ENCODE assay signal across 10 mouse cellular contexts in the genomic region with DNA sequence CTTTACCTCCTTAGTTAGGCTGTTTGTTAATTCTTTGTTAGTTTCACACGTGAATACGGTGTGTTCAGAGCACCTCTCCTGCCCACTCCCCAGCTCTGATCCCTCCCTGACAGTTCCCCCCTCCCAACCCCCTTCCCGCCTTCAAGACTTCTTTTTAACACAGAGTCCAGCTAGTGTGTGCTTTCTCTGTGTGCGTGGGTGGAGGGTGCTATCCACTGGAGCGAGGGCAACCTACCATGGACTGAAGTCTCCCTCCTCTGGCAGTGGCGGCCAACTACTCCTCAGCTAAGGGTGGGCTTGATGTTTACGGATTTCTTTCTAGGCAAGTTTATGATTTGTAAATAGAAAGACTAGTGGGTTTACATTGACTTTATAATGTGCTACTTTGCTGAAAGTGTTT. TPM values are rescaled to one million over a fixed set of nuclear protein-coding genes. Genes with fewer than 3 reads are reported as not detected.
A peak's percentile ranks its signal among the peaks of the same experiment; 100 is the strongest.
DNase-seq lines count a peak whose midpoint lies in the region; ATAC-seq and TF ChIP-seq lines count a peak whose summit lies in the region.
"Had no signal": no experiment of that assay in that cellular context is flagged by ENCODE, and none has a peak within 500 bp of the region (broad histone marks: within the 10 kb centered on the region; RNA-seq: fewer than 3 reads in every experiment).

No protein-coding gene starts in this region.

- peaks cover 2% of the 10 kb centered on the region; the same call in 1 of the 2 replicates for H3K9me3 ChIP-seq in heart, embryonic 16.5 days (replicated peaks; ENCODE audit: control insufficient read depth, low read length)
- no peaks in the 10 kb centered on the region for H3K9me3 ChIP-seq in midbrain, postnatal 0 days (ENCODE audit: low read length)
- no peaks in the 10 kb centered on the region for H3K9me3 ChIP-seq in midbrain, embryonic 14.5 days (ENCODE audit: control insufficient read depth, low read length)
- H3K9me3 ChIP-seq: hindbrain, embryonic 13.5 days; limb, embryonic 15.5 days had no signal

- intact Hi-C loops in heart, postnatal 25 days (cut with DNase I): no loop called here
- intact Hi-C loops in left cerebral cortex, postnatal 14 days (cut with DNase I): no loop called here

- no peak; the same call in 1 of the 2 replicates for ATAC-seq in heart, embryonic 16.5 days (replicated peaks; ENCODE audit: extremely low read depth, insufficient read depth, low FRiP score)
- no peak for ATAC-seq in midbrain, postnatal 0 days (ENCODE audit: low FRiP score)
- ATAC-seq in midbrain, embryonic 14.5 days (ENCODE audit: low FRiP score, low TSS enrichment): no peak
- peak; percentile 59 for ATAC-seq in megakaryocyte progenitor cell, adult 5-6 weeks (replicated peaks; ENCODE audit: poor library complexity)

- no peaks in the 10 kb centered on the region for H3K27me3 ChIP-seq in heart, embryonic 16.5 days (ENCODE audit: control insufficient read depth, insufficient read depth, low read length)
- no peaks in the 10 kb centered on the region for H3K27me3 ChIP-seq in midbrain, postnatal 0 days (ENCODE audit: insufficient read depth, low read length)
- no peaks in the 10 kb centered on the region for H3K27me3 ChIP-seq in midbrain, embryonic 14.5 days (ENCODE audit: control insufficient read depth, insufficient read depth, low read length)
- H3K27me3 ChIP-seq: hindbrain, embryonic 13.5 days; limb, embryonic 15.5 days had no signal

- 0 out of 2 replicates have a peak, but pooled peaks have one; percentile 4 for TF ChIP-seq CTCF in midbrain, postnatal 0 days (IDR thresholded peaks at IDR 0.05)

- 69% methylated on average over 7 of the region's 7 CpGs for WGBS in heart, embryonic 16.5 days
- WGBS in midbrain, postnatal 0 days: 82% methylated on average over 7 of the region's 7 CpGs
- WGBS in midbrain, embryonic 14.5 days: 82% methylated on average over 7 of the region's 7 CpGs

- H3K4me1 ChIP-seq in heart, embryonic 16.5 days (ENCODE audit: control insufficient read depth, insufficient read depth, low read length): no peaks in the 10 kb centered on the region
- no peaks in the 10 kb centered on the region for H3K4me1 ChIP-seq in midbrain, postnatal 0 days (ENCODE audit: insufficient read depth, low read length)
- no peaks in the 10 kb centered on the region for H3K4me1 ChIP-seq in midbrain, embryonic 14.5 days (ENCODE audit: control insufficient read depth, insufficient read depth, low read length)
- H3K4me1 ChIP-seq: hindbrain, embryonic 13.5 days; limb, embryonic 15.5 days had no signal

- peak overlapping the region; percentile 13 for H3K4me2 ChIP-seq in heart, embryonic 16.5 days (ENCODE audit: low read depth, low read length)
- H3K4me2 ChIP-seq in midbrain, postnatal 0 days (ENCODE audit: low read depth, low read length, poor library complexity, severe bottlenecking): no peak overlapping the region
- no peak overlapping the region for H3K4me2 ChIP-seq in midbrain, embryonic 14.5 days (ENCODE audit: low read length)
- H3K4me2 ChIP-seq: hindbrain, embryonic 13.5 days; limb, embryonic 15.5 days had no signal

- H3K9ac ChIP-seq in heart, embryonic 16.5 days (ENCODE audit: low read length): no peak overlapping the region
- no peak overlapping the region for H3K9ac ChIP-seq in midbrain, postnatal 0 days (replicated peaks; ENCODE audit: low read length, poor library complexity, severe bottlenecking)
- no peak overlapping the region for H3K9ac ChIP-seq in midbrain, embryonic 14.5 days (replicated peaks; ENCODE audit: low read length)
- H3K9ac ChIP-seq: hindbrain, embryonic 13.5 days; limb, embryonic 15.5 days had no signal

- H3K36me3 ChIP-seq in heart, embryonic 16.5 days (ENCODE audit: control insufficient read depth, insufficient read depth): peaks cover 17% of the 10 kb centered on the region
- peaks cover 31% of the 10 kb centered on the region for H3K36me3 ChIP-seq in midbrain, postnatal 0 days (ENCODE audit: insufficient read depth, low read length)
- H3K36me3 ChIP-seq in midbrain, embryonic 14.5 days (ENCODE audit: control insufficient read depth, insufficient read depth, low read length): peaks cover 47% of the 10 kb centered on the region

- DNase-seq in heart, postnatal 25 days (ENCODE audit: low spot score): no peak
- no peak for DNase-seq in midbrain, postnatal 0 days (ENCODE audit: low spot score)
- DNase-seq in midbrain, embryonic 14.5 days: no peak
- DNase-seq in thymus, postnatal 4 days: peak; percentile 76
- no peak for DNase-seq in right cerebral cortex, postnatal 10 days (ENCODE audit: low spot score in 2 of 2)
- DNase-seq in left cerebral cortex, postnatal 14 days (ENCODE audit: low spot score in 2 of 2): no peak

- no peak overlapping the region for H3K4me3 ChIP-seq in heart, embryonic 16.5 days (ENCODE audit: low read length)
- no peak overlapping the region for H3K4me3 ChIP-seq in midbrain, postnatal 0 days (ENCODE audit: low read depth, low read length)
- H3K4me3 ChIP-seq in midbrain, embryonic 14.5 days (replicated peaks; ENCODE audit: low read depth, low read length): no peak overlapping the region
- H3K4me3 ChIP-seq: hindbrain, embryonic 13.5 days; limb, embryonic 15.5 days had no signal

- peak overlapping the region; percentile 40; the same call in 1 of the 2 replicates for H3K27ac ChIP-seq in heart, embryonic 16.5 days (ENCODE audit: low read length)
- H3K27ac ChIP-seq in midbrain, postnatal 0 days (ENCODE audit: low read depth, low read length): no peak overlapping the region
- H3K27ac ChIP-seq in midbrain, embryonic 14.5 days (replicated peaks; ENCODE audit: low read depth, low read length): no peak overlapping the region
- H3K27ac ChIP-seq: hindbrain, embryonic 13.5 days; limb, embryonic 15.5 days had no signal

RNA-seq across cellular contexts. Expression of a gene that starts 8.6 kb away (rescaled TPM):
- polyA plus RNA-seq in heart, embryonic 16.5 days (2015; fragmentation: Nextera tagmentation; extraction: Ambion mirVana): 21.7 and 26.3 TPM in 2 replicates
- total RNA-seq in heart, postnatal 25 days (2021): 10 to 100 TPM in 1 of 2 experiments, 1 to 10 TPM in 1; 8.9 to 10.9 TPM
- 29.9 and 34.7 TPM in 2 replicates for total RNA-seq in midbrain, postnatal 0 days (2014; rRNA removed)
- 54.3 and 57.3 TPM in 2 replicates for polyA plus RNA-seq in midbrain, postnatal 0 days (2015; fragmentation: Nextera tagmentation; extraction: Ambion mirVana)
- 47.5 and 50.9 TPM in 2 replicates for polyA plus RNA-seq in midbrain, embryonic 14.5 days (2014; fragmentation: Nextera tagmentation; extraction: Ambion mirVana)
- total RNA-seq in megakaryocyte progenitor cell, adult 5-6 weeks (2015): 18.0 and 22.8 TPM in 2 replicates
- total RNA-seq in megakaryocyte progenitor cell, adult 5-6 weeks (2017): 29.0 and 30.7 TPM in 2 replicates
- 10 to 100 TPM; 68.6 to 71.2 TPM for total RNA-seq in left cerebral cortex, postnatal 14 days (2021)

RNA-seq across cellular contexts. Expression of a gene that starts 8.6 kb away (rescaled TPM):
- 63.6 and 73.0 TPM in 2 replicates for polyA plus RNA-seq in heart, embryonic 16.5 days (2015; fragmentation: Nextera tagmentation; extraction: Ambion mirVana)
- 10 to 100 TPM; 19.2 to 21.9 TPM for total RNA-seq in heart, postnatal 25 days (2021)
- 38.8 and 53.2 TPM in 2 replicates for total RNA-seq in midbrain, postnatal 0 days (2014; rRNA removed)
- polyA plus RNA-seq in midbrain, postnatal 0 days (2015; fragmentation: Nextera tagmentation; extraction: Ambion mirVana): 90.4 and 91.3 TPM in 2 replicates
- polyA plus RNA-seq in midbrain, embryonic 14.5 days (2014; fragmentation: Nextera tagmentation; extraction: Ambion mirVana): 119 and 125 TPM in 2 replicates
- total RNA-seq in megakaryocyte progenitor cell, adult 5-6 weeks (2015): 95.8 and 106 TPM in 2 replicates
- 49.1 and 57.9 TPM in 2 replicates for total RNA-seq in megakaryocyte progenitor cell, adult 5-6 weeks (2017)
- total RNA-seq in left cerebral cortex, postnatal 14 days (2021): 10 to 100 TPM; 26.4 TPM

RNA-seq across cellular contexts. Expression of a gene that starts 29.0 kb away (rescaled TPM):
- 23.9 and 26.5 TPM in 2 replicates for polyA plus RNA-seq in heart, embryonic 16.5 days (2015; fragmentation: Nextera tagmentation; extraction: Ambion mirVana)
- total RNA-seq in heart, postnatal 25 days (2021): 10 to 100 TPM; 24.7 to 27.7 TPM
- total RNA-seq in midbrain, postnatal 0 days (2014; rRNA removed): 35.3 and 37.1 TPM in 2 replicates
- polyA plus RNA-seq in midbrain, postnatal 0 days (2015; fragmentation: Nextera tagmentation; extraction: Ambion mirVana): 23.0 and 26.0 TPM in 2 replicates
- 38.7 and 47.2 TPM in 2 replicates for polyA plus RNA-seq in midbrain, embryonic 14.5 days (2014; fragmentation: Nextera tagmentation; extraction: Ambion mirVana)
- total RNA-seq in megakaryocyte progenitor cell, adult 5-6 weeks (2015): 60.6 and 61.9 TPM in 2 replicates
- total RNA-seq in megakaryocyte progenitor cell, adult 5-6 weeks (2017): 52.4 and 58.2 TPM in 2 replicates
- total RNA-seq in left cerebral cortex, postnatal 14 days (2021): 10 to 100 TPM; 26.5 to 27.8 TPM

RNA-seq across cellular contexts. Expression of a gene that starts 57.2 kb away (rescaled TPM):
- 18.1 and 20.5 TPM in 2 replicates for polyA plus RNA-seq in heart, embryonic 16.5 days (2015; fragmentation: Nextera tagmentation; extraction: Ambion mirVana)
- total RNA-seq in heart, postnatal 25 days (2021): 1 to 10 TPM; 5.3 to 5.6 TPM
- total RNA-seq in midbrain, postnatal 0 days (2014; rRNA removed): 9.9 and 11.3 TPM in 2 replicates
- 4.9 and 5.8 TPM in 2 replicates for polyA plus RNA-seq in midbrain, postnatal 0 days (2015; fragmentation: Nextera tagmentation; extraction: Ambion mirVana)
- 3.4 and 8.7 TPM in 2 replicates for polyA plus RNA-seq in midbrain, embryonic 14.5 days (2014; fragmentation: Nextera tagmentation; extraction: Ambion mirVana)
- 180 and 190 TPM in 2 replicates for total RNA-seq in megakaryocyte progenitor cell, adult 5-6 weeks (2015)
- 116 and 133 TPM in 2 replicates for total RNA-seq in megakaryocyte progenitor cell, adult 5-6 weeks (2017)
- total RNA-seq in left cerebral cortex, postnatal 14 days (2021): 10 to 100 TPM in 1 of 2 experiments, 1 to 10 TPM in 1; 8.5 to 12.3 TPM
